In genomic region chr7:96680405-96680804, GRCm38 (mm10) we compare ENCODE assay signal across 13 mouse cellular contexts.
A peak's percentile ranks its signal among the peaks of the same experiment; 100 is the strongest.
DNase-seq lines count a peak whose midpoint lies in the region; ATAC-seq lines count a peak whose summit lies in the region.
"Had no signal": no experiment of that assay in that cellular context is flagged by ENCODE, and none has a peak within 500 bp of the region (broad histone marks: within the 10 kb centered on the region; RNA-seq: fewer than 3 reads in every experiment).

No protein-coding gene starts in this region.

- no peak overlapping the region for H3K4me3 ChIP-seq in forebrain, embryonic 10.5 days
- H3K4me3 ChIP-seq in forebrain, embryonic 16.5 days (replicated peaks; ENCODE audit: low read length), result no peak overlapping the region
- no peak overlapping the region for H3K4me3 ChIP-seq in kidney, embryonic 15.5 days (replicated peaks)
- H3K4me3 ChIP-seq: heart, embryonic 13.5 days; intestine, embryonic 15.5 days; liver, embryonic 15.5 days had no signal

- no peak overlapping the region for H3K4me2 ChIP-seq in forebrain, embryonic 16.5 days (ENCODE audit: low read length)
- no peak overlapping the region for H3K4me2 ChIP-seq in kidney, embryonic 15.5 days
- H3K4me2 ChIP-seq: heart, embryonic 13.5 days; intestine, embryonic 15.5 days; liver, embryonic 15.5 days had no signal

- H3K27ac ChIP-seq in forebrain, embryonic 10.5 days, result peak overlapping the region; percentile 51
- no peak overlapping the region for H3K27ac ChIP-seq in forebrain, embryonic 16.5 days (ENCODE audit: low read length)
- H3K27ac ChIP-seq in kidney, embryonic 15.5 days, result peak overlapping the region; percentile 42; the same call in 1 of the 2 replicates
- H3K27ac ChIP-seq: heart, embryonic 13.5 days; intestine, embryonic 15.5 days; liver, embryonic 15.5 days had no signal

- no peak for ATAC-seq in forebrain, embryonic 16.5 days
- no peak for ATAC-seq in kidney, embryonic 15.5 days (replicated peaks; ENCODE audit: low FRiP score)
- ATAC-seq: intestine, embryonic 15.5 days had no signal

- no peak overlapping the region for H3K9ac ChIP-seq in forebrain, embryonic 16.5 days (replicated peaks; ENCODE audit: low read depth, low read length)
- no peak overlapping the region for H3K9ac ChIP-seq in kidney, embryonic 15.5 days
- H3K9ac ChIP-seq: heart, embryonic 13.5 days; intestine, embryonic 15.5 days; liver, embryonic 15.5 days had no signal

- no peaks in the 10 kb centered on the region for H3K9me3 ChIP-seq in forebrain, embryonic 10.5 days
- H3K9me3 ChIP-seq in forebrain, embryonic 16.5 days (ENCODE audit: control insufficient read depth, low read length), result no peaks in the 10 kb centered on the region
- H3K9me3 ChIP-seq in kidney, embryonic 15.5 days (replicated peaks), result no peaks in the 10 kb centered on the region
- H3K9me3 ChIP-seq: heart, embryonic 13.5 days; intestine, embryonic 15.5 days; liver, embryonic 15.5 days had no signal

- H3K4me1 ChIP-seq in forebrain, embryonic 10.5 days, result peaks cover 53% of the 10 kb centered on the region
- peaks cover 16% of the 10 kb centered on the region for H3K4me1 ChIP-seq in forebrain, embryonic 16.5 days (replicated peaks; ENCODE audit: control insufficient read depth, insufficient read depth, low read length)
- peaks cover 46% of the 10 kb centered on the region for H3K4me1 ChIP-seq in kidney, embryonic 15.5 days
- H3K4me1 ChIP-seq: intestine, embryonic 15.5 days; liver, embryonic 15.5 days had no signal

- no peaks in the 10 kb centered on the region for H3K36me3 ChIP-seq in forebrain, embryonic 10.5 days (replicated peaks)
- H3K36me3 ChIP-seq in forebrain, embryonic 16.5 days (ENCODE audit: control insufficient read depth, insufficient read depth), result no peaks in the 10 kb centered on the region
- no peaks in the 10 kb centered on the region for H3K36me3 ChIP-seq in kidney, embryonic 15.5 days
- H3K36me3 ChIP-seq: heart, embryonic 13.5 days; intestine, embryonic 15.5 days; liver, embryonic 15.5 days had no signal

- H3K27me3 ChIP-seq in forebrain, embryonic 10.5 days (ENCODE audit: poor library complexity, severe bottlenecking), result peaks cover 90% of the 10 kb centered on the region
- no peaks in the 10 kb centered on the region for H3K27me3 ChIP-seq in forebrain, embryonic 16.5 days (replicated peaks; ENCODE audit: control insufficient read depth, insufficient read depth, low read length)
- no peaks in the 10 kb centered on the region for H3K27me3 ChIP-seq in kidney, embryonic 15.5 days
- H3K27me3 ChIP-seq: intestine, embryonic 15.5 days; liver, embryonic 15.5 days had no signal

- no peak for DNase-seq in forebrain, embryonic 10.5 days (ENCODE audit: extremely low spot score, low spot score)
- DNase-seq in kidney, adult 11 months, result no peak
- DNase-seq in right cerebral cortex, adult 2 months (ENCODE audit: low spot score in 2 of 2), result peak; percentile 54
- no peak for DNase-seq in right cerebral cortex, postnatal 14 days
- peak; percentile 30 to 46 for DNase-seq in right cerebral cortex, postnatal 36 days (ENCODE audit: low spot score in 2 of 2)
- no peak for DNase-seq in lung, postnatal 10 days
- DNase-seq: embryo, embryonic 11 days; thymus, adult 2 months had no signal

- 92% methylated on average over 5 of the region's 5 CpGs for WGBS in forebrain, embryonic 10.5 days
- 85% methylated on average over 5 of the region's 5 CpGs for WGBS in forebrain, embryonic 16.5 days
- 87% methylated on average over 5 of the region's 5 CpGs for WGBS in kidney, embryonic 15.5 days

Comparison
In these comparisons a context has a peak if more than half of its experiments do, and no peak if none do; other contexts are left out.
1. DNase-seq: peak in right cerebral cortex, adult 2 months (2 of 2) and right cerebral cortex, postnatal 36 days (2 of 2); none in forebrain, embryonic 10.5 days (single experiment), kidney, adult 11 months (single experiment), right cerebral cortex, postnatal 14 days (single experiment) and lung, postnatal 10 days (single experiment).